Mouse (Mus musculus) heart, embryonic 10.5 days (tissue): ENCODE data around the gene Abcf1. TPM values are rescaled to one million over a fixed set of nuclear protein-coding genes. Genes with fewer than 3 reads are reported as not detected.

Experiments
- DNase-seq: peaks from one replicate; pipeline ENCODE4 v3.0.0-alpha.2; 2017; ENCODE audit warnings: low spot score
- H3K27ac ChIP-seq: fragments of 300-500 bp; sonication (generic); 2 replicates; pipeline ENCODE4 v1.5.1; 2016; ENCODE audit warnings: mild to moderate bottlenecking
- H3K27me3 ChIP-seq: fragments of 300-500 bp; sonication (generic); 2 replicates; pipeline ENCODE4 v1.6.1; 2016; ENCODE audit warnings: mild to moderate bottlenecking; ENCODE audit not compliant: poor library complexity, insufficient read depth, severe bottlenecking
- H3K36me3 ChIP-seq: fragments of 300-500 bp; sonication (generic); 2 replicates; pipeline ENCODE4 v1.6.1; 2016; ENCODE audit warnings: mild to moderate bottlenecking, moderate library complexity
- H3K4me1 ChIP-seq: fragments of 300-500 bp; sonication (generic); 2 replicates; pipeline ENCODE4 v1.6.1; 2016; ENCODE audit warnings: mild to moderate bottlenecking
- H3K4me3 ChIP-seq: fragments of 300-500 bp; sonication (generic); 2 replicates; pipeline ENCODE4 v1.5.1; 2016; ENCODE audit warnings: mild to moderate bottlenecking, moderate library complexity
- H3K9me3 ChIP-seq: fragments of 300-500 bp; sonication (generic); 2 replicates; pipeline ENCODE4 v1.6.1; 2016; ENCODE audit warnings: mild to moderate bottlenecking, moderate library complexity
- WGBS: fragments of 180-500 bp; shearing (Covaris S2); methylation state at CpG from one replicate; pipeline ENCODE4 v1.1.7; 2016; 5-methylcytosine and 5-hydroxymethylcytosine counted together
- microRNA counts: library from miRNA; unstranded; fragments of <30 nt; microRNA quantifications from one replicate; lab custom pipeline; 2017
- microRNA-seq: library from miRNA; unstranded; fragments of <30 nt; microRNA quantifications from one replicate; pipeline ENCODE4, GENCODE M21; 2017
- polyA plus RNA-seq: library from polyadenylated mRNA; unstranded; fragments of >200 nt; fragmentation: Nextera tagmentation; extraction: Ambion mirVana; gene quantifications from 2 replicates; pipeline ENCODE4 v1.2.1, GENCODE M21; 2016

Gene Abcf1
- polyA plus RNA-seq, 1 experiment from 2014 or later: 81.8 TPM

DNA sequence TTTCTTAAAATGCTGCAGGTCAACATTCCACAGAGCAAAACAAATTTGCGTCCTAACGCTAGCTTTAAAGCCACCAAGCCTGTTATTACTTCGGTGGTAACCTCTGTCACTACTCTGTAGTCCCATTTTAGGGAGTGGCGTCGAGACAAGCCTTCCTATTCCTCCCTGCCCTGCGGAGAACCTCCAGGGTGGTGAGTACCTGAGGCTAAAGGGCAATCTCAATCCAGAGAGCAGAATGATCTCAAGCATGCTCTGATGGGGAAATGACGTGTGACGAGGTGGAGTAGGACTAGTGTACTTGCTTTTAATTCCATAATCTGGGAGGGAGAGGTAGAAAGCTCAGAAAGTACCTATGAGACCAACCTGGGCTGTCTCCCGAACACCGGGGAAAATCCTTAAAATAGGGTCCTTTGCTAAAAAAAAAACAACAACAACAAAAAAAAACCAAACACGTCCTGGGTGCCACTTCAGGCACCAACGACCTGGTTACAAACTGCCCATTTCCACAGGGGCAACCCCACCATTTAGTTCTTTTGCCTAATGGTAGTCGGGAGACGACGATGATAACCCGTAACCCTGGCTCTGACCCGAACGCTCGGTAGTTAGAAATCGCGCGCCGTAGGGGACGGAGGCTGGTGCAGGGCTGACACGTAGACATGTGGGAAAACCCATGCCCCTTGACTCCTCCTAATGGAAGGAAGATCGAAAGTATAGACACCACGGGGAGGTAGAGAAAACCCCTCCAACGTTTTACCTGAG is 53.8 kb downstream of the Abcf1 start:
- Histone ChIP-seq H3K4me3 (peak overlapping the region; percentile 80), H3K27ac (peak overlapping the region; percentile 98), H3K9me3 (no peaks in the 10 kb centered on the region), H3K27me3 (no peaks in the 10 kb centered on the region), H3K4me1 (peaks cover 22% of the 10 kb centered on the region), H3K36me3 (peaks cover 44% of the 10 kb centered on the region)
- WGBS: 2% methylated on average over 28 of the region's 28 CpGs
- DNase-seq: no peak

DNA sequence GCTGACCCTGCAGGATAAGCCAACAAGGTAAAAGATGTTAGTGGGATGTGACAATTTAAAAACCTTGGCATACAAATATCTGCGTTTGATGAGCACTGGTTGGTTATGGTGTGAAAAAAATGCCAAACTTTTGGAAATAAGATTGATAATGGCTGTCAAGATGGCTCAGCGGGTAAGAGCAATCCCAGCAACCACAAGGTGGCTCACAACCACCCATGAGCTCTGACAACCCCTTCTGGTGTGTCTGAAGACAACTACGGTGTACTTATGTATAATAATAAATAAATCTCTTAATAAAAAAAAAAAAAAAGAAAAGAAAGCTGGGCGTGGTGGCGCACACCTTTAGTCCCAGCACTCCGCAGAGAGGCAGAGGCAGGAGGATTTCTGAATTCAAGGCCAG is 54.6 kb downstream of the Abcf1 start:
- Histone ChIP-seq H3K4me3 (peak overlapping the region; percentile 80), H3K4me1 (peaks cover 18% of the 10 kb centered on the region), H3K27ac (no peak overlapping the region), H3K27me3 (no peaks in the 10 kb centered on the region), H3K9me3 (no peaks in the 10 kb centered on the region), H3K36me3 (peaks cover 42% of the 10 kb centered on the region)
- no peak for DNase-seq
- 84% methylated on average over 6 of the region's 6 CpGs for WGBS

GRCm38 (mm10) chr17:35909919-35910369 is 59.6 kb downstream of the Abcf1 start, which contains the start of gene Atat1:
Gene Atat1, minus strand, starts transcription at chr17:35910075.
- H3K27ac ChIP-seq: peak within 1 kb of the TSS; percentile 93
- no peaks in the 10 kb centered on the region for H3K9me3 ChIP-seq
- H3K27me3 ChIP-seq: no peaks in the 10 kb centered on the region
- peak within 1 kb of the TSS; percentile 88 for H3K4me3 ChIP-seq
- H3K36me3 ChIP-seq: peaks cover 65% of the 10 kb centered on the region
- H3K4me1 ChIP-seq: peaks cover 21% of the 10 kb centered on the region
- DNase-seq: peak; percentile 98
- 3% methylated on average over 25 of the region's 25 CpGs for WGBS

DNA sequence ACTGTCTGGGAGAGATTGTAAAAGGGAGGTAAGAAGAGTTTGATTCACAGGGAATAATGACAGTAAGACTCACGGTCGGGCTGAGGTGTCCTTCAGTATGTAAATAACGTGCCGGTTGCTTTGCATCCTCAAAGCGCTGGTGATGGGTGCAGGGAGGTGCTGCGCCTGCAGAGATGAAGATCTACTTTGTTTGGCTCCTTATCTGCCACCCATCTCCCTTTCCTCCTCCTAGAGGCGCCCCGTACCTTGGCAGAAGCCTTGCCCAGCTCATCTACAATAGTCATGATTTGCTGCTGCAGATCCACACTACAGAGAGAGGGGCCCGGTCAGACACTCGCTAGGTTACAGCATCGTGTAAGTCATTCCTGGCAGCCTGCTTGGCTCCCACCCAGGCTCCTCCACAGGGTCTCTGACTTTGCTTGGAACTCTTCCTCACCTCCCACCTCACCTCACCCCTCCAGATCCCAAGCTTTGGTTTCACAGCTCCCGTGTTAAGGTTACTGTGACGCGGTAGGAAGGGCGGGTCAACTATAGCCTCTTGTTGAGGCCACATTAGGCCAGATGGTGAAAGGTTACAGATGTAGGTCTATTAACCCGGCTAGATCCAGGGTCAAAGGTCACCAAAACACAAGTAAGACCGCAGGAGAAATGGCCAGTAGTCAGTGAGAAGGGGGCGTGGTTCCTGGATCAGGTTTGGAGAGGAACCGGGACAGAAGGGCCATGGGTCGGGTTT is 60.2 kb downstream of the Abcf1 start:
- Histone ChIP-seq H3K4me3 (peak overlapping the region; percentile 88), H3K4me1 (peaks cover 18% of the 10 kb centered on the region), H3K36me3 (peaks cover 67% of the 10 kb centered on the region), H3K27ac (peak overlapping the region; percentile 93), H3K27me3 (no peaks in the 10 kb centered on the region), H3K9me3 (no peaks in the 10 kb centered on the region)
- WGBS: 24% methylated on average over 20 of the region's 20 CpGs
- no peak for DNase-seq

DNA sequence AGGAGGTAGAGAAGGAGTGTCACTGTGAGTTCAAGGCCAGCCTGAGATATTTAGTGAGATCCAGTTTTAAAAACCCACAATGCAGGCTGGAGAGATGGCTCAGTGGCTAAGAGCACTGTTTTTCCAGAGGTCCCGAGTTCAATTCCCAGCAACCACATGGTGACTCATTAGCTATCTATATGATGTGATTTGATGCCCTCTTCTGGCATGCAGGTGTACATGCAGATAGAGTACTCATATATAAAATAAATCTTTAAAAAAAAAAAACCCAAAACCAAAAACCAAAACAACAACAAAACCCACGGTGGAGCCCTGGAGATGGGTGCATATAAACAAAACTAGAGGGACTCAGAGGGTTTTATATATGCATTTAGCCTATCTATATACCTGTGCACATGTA is 62.0 kb downstream of the Abcf1 start:
- Histone ChIP-seq H3K9me3 (no peaks in the 10 kb centered on the region), H3K4me1 (peaks cover 18% of the 10 kb centered on the region), H3K4me3 (no peak overlapping the region), H3K27ac (no peak overlapping the region), H3K36me3 (peaks cover 65% of the 10 kb centered on the region), H3K27me3 (no peaks in the 10 kb centered on the region)
- DNase-seq: no peak
- WGBS: 86% methylated on average over 2 of the region's 2 CpGs

MicroRNA genes within 50 kb of the gene (microRNA counts, 519-probe panel; counts per million panel counts)
- not detected for microRNA mmu-miR-1894-3p (lab: Ali Mortazavi, UCI)
- microRNA mmu-miR-1894-5p (lab: Ali Mortazavi, UCI): not detected
- microRNA mmu-miR-877 (lab: Ali Mortazavi, UCI): not detected

Small RNAs within 50 kb of the gene (microRNA-seq; reads per million reads assigned to microRNA genes)
- not detected for gene Mir1894
- 121 reads per million, percentile 53 among the genes with 10 or more reads in this experiment for gene Mir877

Other genes with a start within 250 kb of the Abcf1 start
- gene Ier3, start 148.1 kb downstream of the Abcf1 start, polyA plus RNA-seq: 13.2 and 16.8 TPM in 2 replicates
- 66.2 and 71.7 TPM in 2 replicates for gene Flot1, start 146.5 kb downstream of the Abcf1 start, polyA plus RNA-seq
- 911 and 1,091 TPM in 2 replicates for gene Tubb5, start 131.5 kb downstream of the Abcf1 start, polyA plus RNA-seq
- gene Mdc1, start 128.2 kb downstream of the Abcf1 start, polyA plus RNA-seq: 25.3 and 29.1 TPM in 2 replicates
- 56.5 and 58.3 TPM in 2 replicates for gene Nrm, start 108.4 kb downstream of the Abcf1 start, polyA plus RNA-seq
- 19.9 and 22.2 TPM in 2 replicates for gene Ppp1r18, start 104.2 kb downstream of the Abcf1 start, polyA plus RNA-seq
- 34.8 and 44.5 TPM in 2 replicates for gene Dhx16, start 89.9 kb downstream of the Abcf1 start, polyA plus RNA-seq
- 23.8 and 26.7 TPM in 2 replicates for gene 2310061I04Rik, start 72.3 kb downstream of the Abcf1 start, polyA plus RNA-seq
- 59.4 and 78.6 TPM in 2 replicates for gene Atat1, start 59.7 kb downstream of the Abcf1 start, polyA plus RNA-seq
- 99.5 and 111 TPM in 2 replicates for gene Mrps18b, start 53.4 kb downstream of the Abcf1 start, polyA plus RNA-seq
- 37.6 and 45.2 TPM in 2 replicates for gene Ppp1r10, start 53.3 kb downstream of the Abcf1 start, polyA plus RNA-seq
- 47.2 and 49.8 TPM in 2 replicates for gene Gnl1, start 10.1 kb upstream of the Abcf1 start, polyA plus RNA-seq
- 21.9 and 30.5 TPM in 2 replicates for gene Prr3, start 10.5 kb upstream of the Abcf1 start, polyA plus RNA-seq
- gene H2-T24, start 50.8 kb upstream of the Abcf1 start, polyA plus RNA-seq: 2.5 and 2.6 TPM in 2 replicates
- gene H2-T23, start 63.1 kb upstream of the Abcf1 start, polyA plus RNA-seq: 1.2 and 3.4 TPM in 2 replicates
- gene H2-T22, start 73.0 kb upstream of the Abcf1 start, polyA plus RNA-seq: 4.4 and 7.2 TPM in 2 replicates
- gene Gm6034, start 73.2 kb upstream of the Abcf1 start, polyA plus RNA-seq: not detected in 2 replicates
- not detected in 2 replicates for gene Gm11127, start 88.6 kb upstream of the Abcf1 start, polyA plus RNA-seq
- gene Gm19684, start 151.9 kb upstream of the Abcf1 start, polyA plus RNA-seq: not detected in 2 replicates
- not detected in 2 replicates for gene Gm7030, start 159.7 kb upstream of the Abcf1 start, polyA plus RNA-seq
- gene Gm8909, start 198.8 kb upstream of the Abcf1 start, polyA plus RNA-seq: 0.40 TPM in 1 of 2 replicates, not detected in the other
- gene H2-T3, start 220.5 kb upstream of the Abcf1 start, polyA plus RNA-seq: not detected in 2 replicates